In the genomic region with DNA sequence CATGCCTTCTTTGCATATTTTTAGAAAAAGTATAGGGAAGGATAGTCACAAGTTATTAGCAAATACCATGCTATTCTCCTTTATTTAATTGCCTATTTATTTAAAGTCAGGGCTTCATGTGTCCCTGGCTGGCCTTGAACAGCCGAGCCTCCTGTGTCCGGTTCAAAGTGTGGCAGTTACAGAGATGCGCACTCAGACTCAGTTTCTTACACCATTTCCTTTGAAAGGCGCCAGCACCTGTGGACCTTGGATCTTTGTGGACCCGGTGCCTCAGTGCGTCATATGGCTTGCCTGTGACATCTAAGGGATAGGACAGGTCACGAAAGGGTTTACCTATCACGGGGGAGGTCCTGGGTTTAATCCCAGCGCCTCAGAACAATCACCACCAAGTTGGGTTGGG, we compare ENCODE assay signal across 7 mouse cellular contexts. TPM values are rescaled to one million over a fixed set of nuclear protein-coding genes. Genes with fewer than 3 reads are reported as not detected.
A peak's percentile ranks its signal among the peaks of the same experiment; 100 is the strongest.
DNase-seq lines count a peak whose midpoint lies in the region; ATAC-seq and TF ChIP-seq lines count a peak whose summit lies in the region.

No protein-coding gene starts in this region.

- H3K27ac ChIP-seq in layer of hippocampus, adult 2 months, result peak overlapping the region; percentile 90
- peak overlapping the region; percentile 87 for H3K27ac ChIP-seq in forebrain, embryonic 14.5 days (ENCODE audit: low read depth, low read length)
- H3K27ac ChIP-seq in limb, embryonic 13.5 days, result peak overlapping the region; percentile 73; the same call in 1 of the 2 replicates
- H3K27ac ChIP-seq in neural tube, embryonic 15.5 days (replicated peaks), result peak overlapping the region; percentile 88

- H3K4me1 ChIP-seq in forebrain, embryonic 14.5 days (ENCODE audit: control insufficient read depth, insufficient read depth, low read length), result peaks cover 3% of the 10 kb centered on the region; the same call in 1 of the 2 replicates
- peaks cover 12% of the 10 kb centered on the region; the same call in 1 of the 2 replicates for H3K4me1 ChIP-seq in limb, embryonic 13.5 days
- peaks cover 9% of the 10 kb centered on the region for H3K4me1 ChIP-seq in neural tube, embryonic 15.5 days

- H3K9me3 ChIP-seq in forebrain, embryonic 14.5 days (replicated peaks; ENCODE audit: control insufficient read depth, low read length), result no peaks in the 10 kb centered on the region
- H3K9me3 ChIP-seq in limb, embryonic 13.5 days, result no peaks in the 10 kb centered on the region
- no peaks in the 10 kb centered on the region for H3K9me3 ChIP-seq in neural tube, embryonic 15.5 days (replicated peaks)

- 33% methylated on average over 9 of the region's 9 CpGs for WGBS in forebrain, embryonic 14.5 days
- 36% methylated on average over 9 of the region's 9 CpGs for WGBS in limb, embryonic 13.5 days
- WGBS in neural tube, embryonic 15.5 days, result 46% methylated on average over 9 of the region's 9 CpGs

- H3K4me3 ChIP-seq in layer of hippocampus, adult 2 months, result peak overlapping the region; percentile 60
- H3K4me3 ChIP-seq in forebrain, embryonic 14.5 days (ENCODE audit: low read depth, low read length), result no peak overlapping the region
- peak overlapping the region; percentile 24 for H3K4me3 ChIP-seq in limb, embryonic 13.5 days
- peak overlapping the region; percentile 41 for H3K4me3 ChIP-seq in neural tube, embryonic 15.5 days (replicated peaks)

- peak; percentile 10 for ATAC-seq in forebrain, embryonic 14.5 days
- no peak for ATAC-seq in limb, embryonic 13.5 days (ENCODE audit: low FRiP score, low read depth)
- ATAC-seq in neural tube, embryonic 15.5 days (ENCODE audit: low FRiP score), result peak; percentile 11; the same call in 1 of the 2 replicates

- no peaks in the 10 kb centered on the region for H3K27me3 ChIP-seq in forebrain, embryonic 14.5 days (replicated peaks; ENCODE audit: control insufficient read depth, insufficient read depth, low read length)
- peaks cover 2% of the 10 kb centered on the region; the same call in 1 of the 2 replicates for H3K27me3 ChIP-seq in limb, embryonic 13.5 days
- no peaks in the 10 kb centered on the region; the same call in none of the 2 replicates for H3K27me3 ChIP-seq in neural tube, embryonic 15.5 days (replicated peaks)

- peak overlapping the region; percentile 49 for H3K9ac ChIP-seq in forebrain, embryonic 14.5 days (ENCODE audit: low read length)
- no peak overlapping the region for H3K9ac ChIP-seq in limb, embryonic 13.5 days
- peak overlapping the region; percentile 23; the same call in 1 of the 2 replicates for H3K9ac ChIP-seq in neural tube, embryonic 15.5 days (replicated peaks)

- H3K4me2 ChIP-seq in forebrain, embryonic 14.5 days (ENCODE audit: low read length), result peak overlapping the region; percentile 37
- peak overlapping the region; percentile 50 for H3K4me2 ChIP-seq in limb, embryonic 13.5 days (replicated peaks)
- peak overlapping the region; percentile 55 for H3K4me2 ChIP-seq in neural tube, embryonic 15.5 days

- DNase-seq in layer of hippocampus, adult 2 months (ENCODE audit: low spot score in 2 of 2), result no peak
- DNase-seq in layer of hippocampus, postnatal 10 days (ENCODE audit: low spot score in 2 of 2), result no peak
- no peak for DNase-seq in forebrain, embryonic 14.5 days (ENCODE audit: low spot score)
- DNase-seq in left cerebral cortex, adult 8-10 months (ENCODE audit: low spot score in 2 of 2), result no peak
- no peak for DNase-seq in thymus, postnatal 36 days

- no peaks in the 10 kb centered on the region for H3K36me3 ChIP-seq in forebrain, embryonic 14.5 days (ENCODE audit: control insufficient read depth, insufficient read depth, low read length)
- no peaks in the 10 kb centered on the region for H3K36me3 ChIP-seq in limb, embryonic 13.5 days
- no peaks in the 10 kb centered on the region for H3K36me3 ChIP-seq in neural tube, embryonic 15.5 days

- TF ChIP-seq CTCF in layer of hippocampus, adult 2 months (conservative IDR thresholded peaks at IDR 0.05), result no peak

RNA-seq across cellular contexts. Expression of a gene that starts 49.5 kb away (rescaled TPM):
- 100 to 1,000 TPM; 161 to 191 TPM for total RNA-seq in layer of hippocampus, adult 2 months (2021)
- 100 to 1,000 TPM; 181 to 211 TPM for total RNA-seq in layer of hippocampus, postnatal 10 days (2021)
- 132 TPM in 2 replicates for polyA plus RNA-seq in forebrain, embryonic 14.5 days (2014; fragmentation: Nextera tagmentation; extraction: Ambion mirVana)
- polyA plus RNA-seq in limb, embryonic 13.5 days (2015; fragmentation: Nextera tagmentation; extraction: Ambion mirVana), result 144 TPM in 2 replicates
- 85.8 and 102 TPM in 2 replicates for polyA plus RNA-seq in neural tube, embryonic 15.5 days (2015; fragmentation: Nextera tagmentation; extraction: Ambion mirVana)
- 100 to 1,000 TPM; 167 to 255 (median 212) TPM for total RNA-seq in left cerebral cortex, adult 8-10 months (2022)
